Mouse (Mus musculus) kidney, adult 2 months (tissue): ENCODE data around the gene Ksr1. TPM values are rescaled to one million over a fixed set of nuclear protein-coding genes. Genes with fewer than 3 reads are reported as not detected.

Experiments
- DNase-seq: peaks from one replicate; pipeline ENCODE4 v3.0.0; 2021
- H3K27ac ChIP-seq: fragments of 200-500 bp; 2 replicates; pipeline ENCODE4 v1.5.1; 2012; ENCODE audit warnings: low read depth, low read length, control low read depth, inconsistent platforms; ENCODE audit not compliant: insufficient read depth
- H3K27me3 ChIP-seq: fragments of 200-500 bp; replicated peaks from 2 replicates; pipeline ENCODE4 v1.6.1; 2012; ENCODE audit warnings: mild to moderate bottlenecking, moderate library complexity, low read length, inconsistent platforms; ENCODE audit not compliant: control insufficient read depth, insufficient read depth
- H3K36me3 ChIP-seq: fragments of 200-500 bp; 2 replicates; pipeline ENCODE4 v1.6.1; 2012; ENCODE audit warnings: mild to moderate bottlenecking, moderate library complexity, low read length, inconsistent platforms; ENCODE audit not compliant: control insufficient read depth, insufficient read depth
- H3K4me1 ChIP-seq: fragments of 200-500 bp; 2 replicates; pipeline ENCODE4 v1.6.1; 2011; ENCODE audit warnings: low read length; ENCODE audit not compliant: control insufficient read depth, insufficient read depth
- H3K4me3 ChIP-seq: fragments of 200-500 bp; 2 replicates; pipeline ENCODE4 v1.5.1; 2011; ENCODE audit warnings: mild to moderate bottlenecking, low read depth, low read length, control low read depth; ENCODE audit not compliant: insufficient read depth
- CTCF ChIP-seq: fragments of 200-500 bp; conservative IDR thresholded peaks from 2 replicates; pipeline ENCODE4 v1.5.1; 2011; ENCODE audit warnings: low read depth, mild to moderate bottlenecking, control low read depth, low read length, moderate library complexity, mixed read lengths; ENCODE audit not compliant: insufficient read depth, insufficient read length
- POLR2A ChIP-seq: fragments of 200-500 bp; IDR thresholded peaks from one replicate; pipeline ENCODE4 v1.6.1; 2011; ENCODE audit warnings: low read depth, low read length, control low read depth
- WGBS: fragments of 180-500 bp; shearing (Covaris S2); methylation state at CpG from one replicate; pipeline ENCODE4 v1.1.7; 2018; 5-methylcytosine and 5-hydroxymethylcytosine counted together
- polyA plus RNA-seq: library from polyadenylated mRNA; depleted of rRNA; stranded (reverse); fragments of >200 nt; gene quantifications from 2 replicates; pipeline ENCODE4 v1.2.3, GENCODE M21; 2012

Ksr1 gene
- polyA plus RNA-seq, 1 experiment = 9.8 TPM

DNA sequence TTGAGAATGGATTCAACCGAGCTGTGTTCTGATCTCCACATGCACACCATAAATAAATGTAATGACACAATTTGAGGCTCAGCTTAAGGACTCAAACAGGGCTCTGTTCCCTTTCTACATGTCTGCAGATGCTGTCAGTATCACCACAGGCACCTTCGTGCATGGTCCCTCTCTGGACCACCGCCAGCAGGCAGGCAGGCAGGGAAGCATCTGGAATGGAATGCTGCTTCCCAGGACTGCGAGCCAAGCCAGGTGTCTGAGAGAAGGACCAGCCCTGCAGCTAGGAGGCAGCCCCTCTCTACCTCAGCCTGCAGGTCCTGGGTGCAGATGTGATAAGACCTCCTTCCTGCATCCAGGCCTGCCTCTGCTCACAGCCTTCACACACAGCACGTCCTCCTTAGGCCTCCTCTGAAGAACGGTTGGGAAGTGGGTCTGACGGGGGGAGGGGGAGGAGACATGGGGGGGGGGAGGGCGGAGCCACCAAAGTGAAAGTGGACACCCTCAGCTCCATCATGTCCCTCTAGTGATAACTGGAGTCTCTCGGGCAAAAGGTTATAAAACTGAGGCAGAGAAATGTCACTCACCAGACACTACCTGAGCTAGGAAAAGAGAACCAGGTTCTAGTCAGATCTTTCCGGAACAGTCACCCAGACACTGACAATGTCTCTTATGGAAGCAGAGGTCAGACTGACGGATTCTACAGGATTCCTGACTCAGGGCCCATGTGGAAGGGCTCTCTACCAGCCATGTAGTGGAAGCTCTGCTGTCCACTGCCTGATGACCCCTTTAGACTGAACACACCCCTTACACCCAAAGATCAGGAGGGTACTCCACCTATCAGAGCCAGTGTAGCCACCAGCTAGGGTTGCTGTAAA, 4.7 kb downstream of the Ksr1 start:
- Histone ChIP-seq H3K4me1 (peaks cover 7% of the 10 kb centered on the region; the same call in 1 of the 2 replicates), H3K27me3 (no peaks in the 10 kb centered on the region), H3K27ac (no peak overlapping the region), H3K4me3 (no peak overlapping the region), H3K36me3 (no peaks in the 10 kb centered on the region)
- 47% methylated on average over 11 of the region's 11 CpGs for WGBS
- DNase-seq = no peak
- TF ChIP-seq CTCF = no peak

DNA sequence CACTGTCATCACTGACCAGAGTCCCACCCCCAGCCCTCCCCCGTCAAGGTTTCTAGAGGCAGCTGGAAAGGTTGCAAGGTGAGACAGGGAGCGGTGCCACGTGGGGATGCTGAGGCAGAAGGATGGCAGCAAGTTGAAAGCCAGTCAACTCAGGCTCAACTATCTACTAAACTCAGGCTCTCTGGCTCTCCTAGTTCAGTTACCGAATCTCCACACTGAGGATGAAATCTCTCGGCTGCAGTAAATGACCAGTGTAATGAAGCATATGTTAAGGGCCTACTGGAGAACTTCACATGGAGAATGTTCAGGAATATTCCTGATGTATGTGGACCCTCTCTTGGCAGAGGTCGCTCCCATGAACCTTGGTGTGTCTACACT, 5.7 kb downstream of the Ksr1 start:
- no peaks in the 10 kb centered on the region for H3K27me3 ChIP-seq
- 96% methylated on average over 6 of the region's 6 CpGs for WGBS
- H3K4me1 ChIP-seq = peaks cover 7% of the 10 kb centered on the region; the same call in 1 of the 2 replicates
- H3K27ac ChIP-seq = no peak overlapping the region
- TF ChIP-seq CTCF (no peak), POLR2A (no peak)
- no peaks in the 10 kb centered on the region for H3K36me3 ChIP-seq
- no peak for DNase-seq
- H3K4me3 ChIP-seq = no peak overlapping the region

DNA sequence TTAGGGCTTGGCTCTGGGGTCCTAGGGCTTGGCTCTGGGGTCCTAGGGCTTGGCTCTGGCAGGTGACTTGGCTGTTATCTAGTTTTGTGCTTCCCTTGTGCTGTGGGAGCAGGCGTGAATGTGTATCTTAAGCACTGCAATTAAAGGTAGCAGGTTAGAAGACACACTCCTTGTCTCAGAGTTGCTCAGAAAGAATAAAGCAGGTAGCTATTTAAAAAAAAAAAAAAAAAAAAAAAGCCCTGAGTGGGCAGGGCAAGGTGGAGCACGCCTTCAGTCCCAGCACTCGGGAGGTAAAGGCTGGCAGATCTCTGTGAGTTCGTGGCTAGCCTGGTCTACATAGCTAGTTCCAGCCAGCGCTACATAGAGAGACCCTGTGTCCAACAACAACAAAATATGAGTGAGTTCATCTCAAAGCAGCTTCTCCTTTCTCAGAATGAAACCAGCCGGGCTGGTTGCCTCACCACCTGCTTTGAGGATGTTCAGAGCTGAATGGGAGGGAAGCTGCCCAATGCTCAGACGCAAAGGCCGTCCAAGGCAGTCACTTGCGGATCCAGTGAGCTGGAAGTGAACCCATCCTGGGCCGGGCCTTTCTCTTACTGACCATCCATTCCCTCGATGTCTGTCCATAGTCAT, 6.2 kb downstream of the Ksr1 start:
- WGBS = 88% methylated on average over 11 of the region's 11 CpGs
- Histone ChIP-seq H3K4me3 (no peak overlapping the region), H3K27me3 (no peaks in the 10 kb centered on the region), H3K27ac (no peak overlapping the region), H3K36me3 (no peaks in the 10 kb centered on the region), H3K4me1 (peaks cover 7% of the 10 kb centered on the region; the same call in 1 of the 2 replicates)
- TF ChIP-seq CTCF (no peak), POLR2A (no peak)
- DNase-seq = no peak

DNA sequence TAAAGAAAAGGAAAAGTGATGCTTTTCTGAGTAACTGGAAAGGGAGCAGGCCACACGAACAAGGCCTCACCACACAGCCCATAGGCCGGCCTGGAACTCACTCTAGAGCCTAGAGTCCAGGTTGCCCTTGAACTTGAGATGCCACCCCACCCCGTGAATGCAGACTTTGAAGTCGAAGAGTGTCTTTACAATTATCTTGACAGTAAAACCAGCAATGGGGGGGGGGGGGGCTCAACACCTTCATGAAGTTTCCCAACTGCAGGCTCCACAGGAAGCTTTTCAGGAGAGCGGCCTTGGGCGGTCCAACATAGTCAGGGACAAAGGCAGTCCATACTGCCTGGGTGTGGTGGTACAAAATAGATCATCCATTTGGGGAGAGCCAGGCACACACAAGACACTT, 7.6 kb downstream of the Ksr1 start:
- TF ChIP-seq CTCF (no peak), POLR2A (no peak)
- Histone ChIP-seq H3K27me3 (no peaks in the 10 kb centered on the region), H3K36me3 (no peaks in the 10 kb centered on the region), H3K4me1 (peaks cover 7% of the 10 kb centered on the region), H3K4me3 (no peak overlapping the region), H3K27ac (no peak overlapping the region)
- no peak for DNase-seq
- WGBS = 75% methylated on average over 6 of the region's 6 CpGs

DNA sequence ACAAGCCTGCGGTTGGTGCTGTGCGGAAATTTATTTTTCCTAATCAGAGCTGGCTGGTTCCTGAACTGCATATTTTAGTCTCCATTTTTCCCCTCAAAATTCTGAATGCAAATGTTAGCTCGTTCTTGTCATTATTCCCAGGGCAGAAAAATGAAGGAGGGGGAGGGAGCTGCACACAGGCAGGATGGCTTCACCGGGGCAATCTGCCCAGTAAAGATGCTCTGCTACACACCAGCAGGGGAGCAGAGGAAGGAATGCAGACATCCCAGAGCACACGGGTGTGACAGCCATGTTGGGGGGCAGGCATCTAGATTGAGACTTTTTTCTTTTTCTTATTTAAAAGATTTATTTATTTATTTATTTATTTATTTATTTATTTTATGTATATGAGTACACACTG, 9.0 kb downstream of the Ksr1 start:
- H3K27ac ChIP-seq = no peak overlapping the region
- no peak overlapping the region for H3K4me3 ChIP-seq
- DNase-seq = no peak
- H3K27me3 ChIP-seq = no peaks in the 10 kb centered on the region
- TF ChIP-seq POLR2A (no peak), CTCF (no peak)
- H3K4me1 ChIP-seq = peaks cover 7% of the 10 kb centered on the region
- WGBS = 79% methylated on average over 5 of the region's 5 CpGs
- no peaks in the 10 kb centered on the region for H3K36me3 ChIP-seq

DNA sequence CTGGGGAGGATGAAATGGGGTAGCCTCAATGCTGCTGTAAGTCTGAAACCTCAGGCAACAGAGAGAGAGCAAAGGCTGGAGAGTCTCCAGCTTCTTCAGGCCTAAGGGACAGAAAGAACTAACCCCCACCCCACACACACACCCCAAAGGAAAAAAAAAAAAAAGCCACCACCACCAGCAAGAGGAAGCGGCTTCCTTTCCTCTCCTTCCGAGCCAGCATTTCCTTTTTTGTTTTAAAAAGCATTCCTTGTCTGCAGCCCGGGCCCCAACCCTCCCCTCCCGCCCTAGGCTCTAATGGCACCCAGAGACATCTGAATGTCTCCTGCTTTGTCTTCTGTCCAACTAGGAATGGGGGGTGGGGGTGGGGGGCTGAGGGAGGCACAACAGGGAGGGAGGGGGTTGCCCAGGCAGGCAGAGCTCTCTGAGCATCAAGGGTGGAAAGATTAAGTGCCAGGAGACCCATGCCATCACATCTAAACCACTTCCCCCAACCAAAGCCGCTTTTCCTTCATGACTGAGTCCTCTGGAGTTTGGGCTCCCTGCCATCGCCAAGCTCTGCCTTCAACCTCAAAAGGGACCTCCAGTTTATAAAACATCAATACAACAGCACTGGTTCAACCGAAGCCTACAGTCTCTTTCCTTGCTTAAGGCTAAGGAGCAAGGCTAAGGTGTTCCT, 10.4 kb downstream of the Ksr1 start:
- no peaks in the 10 kb centered on the region; the same call in 1 of the 2 replicates for H3K4me1 ChIP-seq
- peak; percentile 61 for DNase-seq
- TF ChIP-seq CTCF = no peak
- TF ChIP-seq POLR2A = no peak
- no peaks in the 10 kb centered on the region for H3K36me3 ChIP-seq
- 46% methylated on average over 7 of the region's 7 CpGs for WGBS
- no peak overlapping the region for H3K4me3 ChIP-seq
- no peaks in the 10 kb centered on the region for H3K27me3 ChIP-seq
- H3K27ac ChIP-seq = peak overlapping the region; percentile 63

DNA sequence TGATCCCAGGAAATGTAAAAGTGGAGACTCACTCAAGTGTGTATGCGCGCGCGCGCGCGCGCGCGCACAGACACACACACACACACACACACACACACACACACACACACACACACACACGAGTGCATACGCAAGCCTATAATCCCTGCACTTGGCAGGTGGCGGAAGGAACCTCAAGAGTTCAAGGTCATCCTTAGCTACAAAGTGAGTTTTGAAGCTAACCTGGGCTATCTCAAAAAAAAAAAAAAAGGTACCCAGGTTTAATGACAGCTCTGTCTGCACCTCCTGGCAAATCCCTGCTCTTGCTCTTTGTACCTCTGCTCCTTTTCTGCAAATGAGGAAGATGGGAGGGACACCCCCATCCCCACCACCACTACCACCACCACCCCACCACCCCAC, 11.1 kb downstream of the Ksr1 start:
- DNase-seq = no peak
- Histone ChIP-seq H3K27me3 (no peaks in the 10 kb centered on the region), H3K27ac (no peak overlapping the region), H3K4me3 (no peak overlapping the region), H3K36me3 (no peaks in the 10 kb centered on the region), H3K4me1 (no peaks in the 10 kb centered on the region; the same call in 1 of the 2 replicates)
- 95% methylated on average over 13 of the region's 13 CpGs for WGBS
- no peak for TF ChIP-seq CTCF
- TF ChIP-seq POLR2A = no peak
